Mouse (Mus musculus) MEL (cell line): ENCODE measurements around the gene Gda. TPM values are rescaled to one million over a fixed set of nuclear protein-coding genes. Genes with fewer than 3 reads are reported as not detected.

Experiments
- DNase-seq: peaks from one replicate; pipeline ENCODE4 v3.0.0; 2011; ENCODE audit warnings: low read depth, low spot score
- H3K27ac ChIP-seq: 2 replicates; pipeline ENCODE4 v1.5.1; 2012; ENCODE audit warnings: low read depth, mild to moderate bottlenecking, control low read depth, low read length, moderate library complexity; ENCODE audit not compliant: control insufficient read depth
- H3K27me3 ChIP-seq, 2 experiments: fragments of 150-350 bp in 1 of 2; sonication (generic) in 1 of 2; 2 replicates each; pipeline ENCODE4 v1.6.1; 2012; ENCODE audit warnings: low read length in 2 of 2, mild to moderate bottlenecking in 2 of 2, improper control_type of control experiment in 1 of 2, moderate library complexity in 1 of 2; ENCODE audit not compliant: insufficient read depth in 2 of 2, control insufficient read depth in 1 of 2
- H3K36me3 ChIP-seq, 2 experiments: 2 replicates each; pipeline ENCODE4 v1.6.1; 2012 to 2014; ENCODE audit warnings: low read length in 2 of 2, improper control_type of control experiment in 1 of 2, inconsistent platforms in 1 of 2, mild to moderate bottlenecking in 1 of 2; ENCODE audit not compliant: insufficient read depth in 2 of 2, control insufficient read depth in 1 of 2
- H3K4me1 ChIP-seq, 2 experiments: fragments of 150-350 bp in 1 of 2; sonication (generic) in 1 of 2; 2 replicates each; pipeline ENCODE4 v1.6.1; 2012; ENCODE audit warnings: low read length in 2 of 2, improper control_type of control experiment in 1 of 2, mild to moderate bottlenecking in 1 of 2; ENCODE audit not compliant: insufficient read depth in 2 of 2, control insufficient read depth in 1 of 2
- H3K4me3 ChIP-seq, 2 experiments: fragments of 150-350 bp in 1 of 2; sonication (generic) in 1 of 2; 2 replicates each; pipeline ENCODE4 v1.5.1; 2012; ENCODE audit warnings: low read depth in 2 of 2, low read length in 2 of 2, mild to moderate bottlenecking in 2 of 2, moderate library complexity in 2 of 2, control low read depth in 1 of 2, improper control_type of control experiment in 1 of 2; ENCODE audit not compliant: control insufficient read depth in 1 of 2, insufficient read depth in 1 of 2
- H3K79me2 ChIP-seq: 2 replicates; pipeline ENCODE4 v1.6.1; 2012; ENCODE audit warnings: mild to moderate bottlenecking, low read length, moderate library complexity; ENCODE audit not compliant: control insufficient read depth, poor library complexity, insufficient read depth
- H3K9ac ChIP-seq: 2 replicates; pipeline ENCODE4 v1.6.1; 2012; ENCODE audit warnings: low read depth, mild to moderate bottlenecking, control low read depth, low read length, moderate library complexity; ENCODE audit not compliant: control insufficient read depth, poor library complexity, severe bottlenecking
- H3K9me3 ChIP-seq: fragments of 150-350 bp; sonication (generic); replicated peaks from 2 replicates; pipeline ENCODE4 v1.6.1; 2012; ENCODE audit warnings: mild to moderate bottlenecking, low read length, improper control_type of control experiment, moderate library complexity; ENCODE audit not compliant: insufficient read depth
- BHLHE40 ChIP-seq: IDR thresholded peaks from 2 replicates; pipeline ENCODE4 v1.6.1; 2012; ENCODE audit warnings: low read depth, mild to moderate bottlenecking, inconsistent platforms, low read length, improper control_type of control experiment, borderline replicate concordance
- CHD1 ChIP-seq: IDR thresholded peaks from 2 replicates; pipeline ENCODE4 v1.6.1; 2012; ENCODE audit warnings: low read depth, mild to moderate bottlenecking, inconsistent platforms, low read length, improper control_type of control experiment
- CTCF ChIP-seq, 3 experiments: IDR thresholded peaks in 2 of 3; conservative IDR thresholded peaks in 1 of 3; 2 replicates each; pipeline ENCODE4 v1.5.1; 2011 to 2012; ENCODE audit warnings: low read length in 3 of 3, low read depth in 2 of 3, mild to moderate bottlenecking in 2 of 3, improper control_type of control experiment in 1 of 3, inconsistent platforms in 1 of 3, mixed read lengths in 1 of 3, moderate library complexity in 1 of 3; ENCODE audit not compliant: control insufficient read depth in 1 of 3, insufficient read depth in 1 of 3, poor library complexity in 1 of 3, severe bottlenecking in 1 of 3
- E2F4 ChIP-seq: IDR thresholded peaks from 2 replicates; pipeline ENCODE4 v1.6.1; 2011; ENCODE audit warnings: low read depth, low read length, improper control_type of control experiment, borderline replicate concordance
- EP300 ChIP-seq, 2 experiments: IDR thresholded peaks; 2 replicates each; pipeline ENCODE4 v1.6.1; 2011; ENCODE audit warnings: improper control_type of control experiment in 2 of 2, low read length in 2 of 2, low read depth in 1 of 2, mild to moderate bottlenecking in 1 of 2
- ETS1 ChIP-seq: IDR thresholded peaks from 2 replicates; pipeline ENCODE4 v1.6.1; 2012; ENCODE audit warnings: low read depth, mild to moderate bottlenecking, inconsistent platforms, low read length, improper control_type of control experiment, moderate library complexity
- GABPA ChIP-seq: IDR thresholded peaks from 2 replicates; pipeline ENCODE4 v1.6.1; 2012; ENCODE audit warnings: low read depth, mild to moderate bottlenecking, inconsistent platforms, low read length, improper control_type of control experiment, moderate library complexity
- GATA1 ChIP-seq: IDR thresholded peaks from 2 replicates; pipeline ENCODE4 v1.6.1; 2011; ENCODE audit warnings: low read depth, low read length, improper control_type of control experiment
- JUND ChIP-seq: IDR thresholded peaks from 2 replicates; pipeline ENCODE4 v1.6.1; 2011; ENCODE audit warnings: low read depth, mild to moderate bottlenecking, improper control_type of control experiment, low read length
- KAT2A ChIP-seq: conservative IDR thresholded peaks from 2 replicates; pipeline ENCODE4 v1.6.1; 2012; ENCODE audit warnings: low read depth, low read length, improper control_type of control experiment, inconsistent platforms
- MAFK ChIP-seq: IDR thresholded peaks from 2 replicates; pipeline ENCODE4 v1.6.1; 2011; ENCODE audit warnings: low read depth, mild to moderate bottlenecking, low read length, improper control_type of control experiment, borderline replicate concordance
- MAX ChIP-seq: IDR thresholded peaks from 2 replicates; pipeline ENCODE4 v1.6.1; 2011; ENCODE audit warnings: low read length, improper control_type of control experiment
- MAZ ChIP-seq: IDR thresholded peaks from 2 replicates; pipeline ENCODE4 v1.6.1; 2012; ENCODE audit warnings: low read depth, mild to moderate bottlenecking, inconsistent platforms, low read length, improper control_type of control experiment
- MEF2A ChIP-seq: IDR thresholded peaks from 2 replicates; pipeline ENCODE4 v1.6.1; 2014; ENCODE audit warnings: low read depth, mild to moderate bottlenecking, inconsistent platforms, low read length, improper control_type of control experiment; ENCODE audit not compliant: poor library complexity, insufficient replicate concordance, severe bottlenecking; ENCODE audit errors: extremely low read depth
- MXI1 ChIP-seq: IDR thresholded peaks from 2 replicates; pipeline ENCODE4 v1.6.1; 2011; ENCODE audit warnings: mild to moderate bottlenecking, low read depth, low read length, improper control_type of control experiment
- MYC ChIP-seq: IDR thresholded peaks from 2 replicates; pipeline ENCODE4 v1.6.1; 2011; ENCODE audit warnings: low read depth, mild to moderate bottlenecking, low read length, improper control_type of control experiment, moderate library complexity
- POLR2AphosphoS2 ChIP-seq: IDR thresholded peaks from 2 replicates; pipeline ENCODE4 v1.6.1; 2011; ENCODE audit warnings: low read length, improper control_type of control experiment
- POLR2AphosphoS5 ChIP-seq: IDR thresholded peaks from 2 replicates; pipeline ENCODE4 v1.6.1; 2012; ENCODE audit warnings: low read depth, borderline replicate concordance, mild to moderate bottlenecking, inconsistent platforms, low read length, moderate library complexity, mixed read lengths
- RCOR1 ChIP-seq: IDR thresholded peaks from 2 replicates; pipeline ENCODE4 v1.6.1; 2012; ENCODE audit warnings: low read depth, mild to moderate bottlenecking, inconsistent platforms, low read length, improper control_type of control experiment
- SIN3A ChIP-seq: IDR thresholded peaks from 2 replicates; pipeline ENCODE4 v1.6.1; 2012; ENCODE audit warnings: low read length, improper control_type of control experiment, inconsistent platforms
- SMC3 ChIP-seq: IDR thresholded peaks from 2 replicates; pipeline ENCODE4 v1.6.1; 2011; ENCODE audit warnings: low read depth, low read length, improper control_type of control experiment
- TAL1 ChIP-seq: IDR thresholded peaks from 2 replicates; pipeline ENCODE4 v1.6.1; 2012; ENCODE audit warnings: mild to moderate bottlenecking, inconsistent platforms, low read length, moderate library complexity, mixed read lengths
- TCF12 ChIP-seq: IDR thresholded peaks from 2 replicates; pipeline ENCODE4 v1.6.1; 2014; ENCODE audit warnings: low read depth, mild to moderate bottlenecking, inconsistent platforms, low read length, improper control_type of control experiment, moderate library complexity
- USF1 ChIP-seq: IDR thresholded peaks from 2 replicates; pipeline ENCODE4 v1.6.1; 2014; ENCODE audit warnings: low read depth, mild to moderate bottlenecking, inconsistent platforms, low read length, improper control_type of control experiment, moderate library complexity
- USF2 ChIP-seq, 2 experiments: IDR thresholded peaks; 2 replicates each; pipeline ENCODE4 v1.6.1; 2011 to 2012; ENCODE audit warnings: improper control_type of control experiment in 2 of 2, low read length in 2 of 2, borderline replicate concordance in 1 of 2, inconsistent platforms in 1 of 2, low read depth in 1 of 2, mild to moderate bottlenecking in 1 of 2; ENCODE audit not compliant: insufficient read depth in 1 of 2
- ZC3H11A ChIP-seq: IDR thresholded peaks from 2 replicates; pipeline ENCODE4 v1.6.1; 2012; ENCODE audit warnings: low read depth, mild to moderate bottlenecking, inconsistent platforms, low read length, improper control_type of control experiment
- ZKSCAN1 ChIP-seq: IDR thresholded peaks from 2 replicates; pipeline ENCODE4 v1.6.1; 2012; ENCODE audit warnings: low read depth, mild to moderate bottlenecking, inconsistent platforms, low read length, improper control_type of control experiment, moderate library complexity
- ZMIZ1 ChIP-seq: IDR thresholded peaks from 2 replicates; pipeline ENCODE4 v1.6.1; 2012; ENCODE audit warnings: low read depth, mild to moderate bottlenecking, inconsistent platforms, low read length, improper control_type of control experiment, moderate library complexity
- ZNF384 ChIP-seq: IDR thresholded peaks from 2 replicates; pipeline ENCODE4 v1.6.1; 2012; ENCODE audit warnings: low read depth, mild to moderate bottlenecking, inconsistent platforms, low read length, improper control_type of control experiment
- polyA plus RNA-seq, 2 experiments: library from polyadenylated mRNA; stranded (reverse) in 1 of 2; unstranded in 1 of 2; fragments of >175 nt in 1 of 2; fragments of >200 nt in 1 of 2; gene quantifications; 2 replicates each; pipeline versions ENCODE4 v1.2.1 to v1.2.4; 2012; ENCODE audit warnings: low replicate concordance in 2 of 2, low read depth in 1 of 2; ENCODE audit not compliant: insufficient read length in 2 of 2, insufficient read depth in 1 of 2, missing spikeins in 1 of 2
- total RNA-seq: library from RNA; depleted of rRNA; stranded (reverse); fragments of 300-350 nt; gene quantifications from 2 replicates; pipeline ENCODE4 v1.2.3, GENCODE M21; 2012

Gda gene
- total and polyA plus RNA-seq, 3 experiments = 0.38 to 2.9 TPM; not detected in 1

DNA sequence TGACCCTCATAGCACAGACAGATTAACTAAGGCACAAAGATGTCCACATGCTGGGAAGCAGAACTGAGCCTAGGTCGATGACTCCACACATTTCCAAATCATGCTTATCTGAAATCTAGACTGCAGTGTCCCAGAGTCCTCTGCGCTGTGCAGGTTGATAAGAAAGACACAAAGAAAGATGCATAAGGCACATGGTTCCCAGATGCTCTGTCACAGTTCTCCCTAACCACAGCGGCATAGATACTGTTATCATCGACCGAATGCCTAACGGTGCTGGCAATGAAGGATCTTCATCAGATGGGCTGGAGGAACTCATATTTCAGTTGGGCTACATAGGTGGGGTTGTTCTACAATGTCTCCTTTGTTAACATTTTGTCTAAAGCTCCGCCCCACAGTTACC is 49.5 kb downstream of the Gda start (continued):
- peak; percentile 83 for TF ChIP-seq MXI1
- TF ChIP-seq ZNF384 = no peak
- peak; percentile 97 for TF ChIP-seq SIN3A
- TF ChIP-seq MAZ = no peak
- no peak for TF ChIP-seq POLR2AphosphoS5
- TF ChIP-seq E2F4 = no peak
- peak; percentile 96 to 99 for TF ChIP-seq EP300 (IDR thresholded peaks at IDR 0.05; ENCODE audit: low read depth in 1 of 2, low read length in 2 of 2)
- no peak for TF ChIP-seq CTCF (IDR thresholded peaks at IDR 0.05 in 2 of 3, conservative IDR thresholded peaks at IDR 0.05 in 1 of 3; ENCODE audit: control insufficient read depth in 1 of 3, insufficient read depth in 1 of 3, low read depth in 2 of 3, low read length in 3 of 3, poor library complexity in 1 of 3, severe bottlenecking in 1 of 3)
- no peak for TF ChIP-seq POLR2AphosphoS2

DNA sequence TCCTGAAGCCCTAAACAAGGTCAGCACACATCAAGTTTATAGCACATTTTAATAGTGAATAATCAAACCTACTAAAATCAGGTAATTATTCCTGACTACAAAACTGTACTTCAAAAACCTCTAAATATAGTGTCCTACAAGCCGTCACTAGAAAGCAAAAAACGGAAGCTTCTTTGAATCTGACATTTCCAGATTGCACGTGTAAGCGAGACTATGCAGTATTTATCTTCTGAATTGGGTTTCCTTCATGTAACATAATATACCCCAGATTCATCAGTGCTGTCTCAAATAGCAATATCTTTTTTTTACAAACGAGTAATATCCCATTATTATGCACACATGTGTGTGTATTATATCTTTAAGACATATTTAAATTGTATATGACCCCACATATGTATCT is 54.8 kb downstream of the Gda start:
- peaks cover 0 to 25% of the 10 kb centered on the region in 2 experiments; a peak in 2 of 4 replicates for H3K36me3 ChIP-seq
- H3K4me1 ChIP-seq = peaks cover 10 to 21% of the 10 kb centered on the region in 2 experiments
- H3K79me2 ChIP-seq = no peaks in the 10 kb centered on the region
- H3K27me3 ChIP-seq = no peaks in the 10 kb centered on the region
- H3K9ac ChIP-seq = no peak overlapping the region
- H3K4me3 ChIP-seq = no peak overlapping the region
- peak; percentile 56 for DNase-seq
- H3K9me3 ChIP-seq = no peaks in the 10 kb centered on the region
- TF ChIP-seq POLR2AphosphoS2 (no peak), ZNF384 (no peak), EP300 (IDR thresholded peaks at IDR 0.05; ENCODE audit: low read depth in 1 of 2, low read length in 2 of 2) (peak; percentile 40 to 67; a peak in 3 of 4 replicates), CHD1 (no peak), TAL1 (peak; percentile 33; the same call in 1 of the 2 replicates), MYC (peak; percentile 79; the same call in 1 of the 2 replicates), MAZ (no peak), ZKSCAN1 (no peak), GATA1 (peak; percentile 48; the same call in 1 of the 2 replicates), USF1 (no peak), POLR2AphosphoS5 (no peak), RCOR1 (peak; percentile 98), USF2 (IDR thresholded peaks at IDR 0.05; ENCODE audit: borderline replicate concordance in 1 of 2, insufficient read depth in 1 of 2, low read depth in 1 of 2, low read length in 2 of 2) (no peak), MXI1 (peak; percentile 87), MEF2A (no peak), ZMIZ1 (no peak), TCF12 (peak; percentile 26; the same call in 1 of the 2 replicates), CTCF (IDR thresholded peaks at IDR 0.05 in 2 of 3, conservative IDR thresholded peaks at IDR 0.05 in 1 of 3; ENCODE audit: control insufficient read depth in 1 of 3, insufficient read depth in 1 of 3, low read depth in 2 of 3, low read length in 3 of 3, poor library complexity in 1 of 3, severe bottlenecking in 1 of 3) (no peak), MAFK (peak; percentile 19; the same call in 1 of the 2 replicates), JUND (no peak), MAX (peak; percentile 59), ZC3H11A (no peak), ETS1 (peak; percentile 33; the same call in 1 of the 2 replicates), SIN3A (peak; percentile 63), SMC3 (no peak), KAT2A (no peak), GABPA (no peak), BHLHE40 (peak; percentile 98)
- no peak overlapping the region for H3K27ac ChIP-seq
